Mouse (Mus musculus) kidney, adult 2 months (tissue): ENCODE measurements at regions not wholly inside any gene's neighbourhood (a gene's known extent, or its start where the extent isn't known, plus 50 kb on each side); places are given as distances from the start of the nearest gene placed in this dataset.
A peak's percentile ranks its signal among the peaks of the same experiment; 100 is the strongest.

Experiments used
- DNase-seq: peaks from one replicate; pipeline ENCODE4 v3.0.0; 2021
- H3K27ac ChIP-seq: fragments of 200-500 bp; 2 replicates; pipeline ENCODE4 v1.5.1; 2012; ENCODE audit warnings: low read depth, low read length, control low read depth, inconsistent platforms; ENCODE audit not compliant: insufficient read depth
- H3K27me3 ChIP-seq: fragments of 200-500 bp; replicated peaks from 2 replicates; pipeline ENCODE4 v1.6.1; 2012; ENCODE audit warnings: mild to moderate bottlenecking, moderate library complexity, low read length, inconsistent platforms; ENCODE audit not compliant: control insufficient read depth, insufficient read depth
- H3K36me3 ChIP-seq: fragments of 200-500 bp; 2 replicates; pipeline ENCODE4 v1.6.1; 2012; ENCODE audit warnings: mild to moderate bottlenecking, moderate library complexity, low read length, inconsistent platforms; ENCODE audit not compliant: control insufficient read depth, insufficient read depth
- H3K4me1 ChIP-seq: fragments of 200-500 bp; 2 replicates; pipeline ENCODE4 v1.6.1; 2011; ENCODE audit warnings: low read length; ENCODE audit not compliant: control insufficient read depth, insufficient read depth
- H3K4me3 ChIP-seq: fragments of 200-500 bp; 2 replicates; pipeline ENCODE4 v1.5.1; 2011; ENCODE audit warnings: mild to moderate bottlenecking, low read depth, low read length, control low read depth; ENCODE audit not compliant: insufficient read depth
- CTCF ChIP-seq: fragments of 200-500 bp; conservative IDR thresholded peaks from 2 replicates; pipeline ENCODE4 v1.5.1; 2011; ENCODE audit warnings: low read depth, mild to moderate bottlenecking, control low read depth, low read length, moderate library complexity, mixed read lengths; ENCODE audit not compliant: insufficient read depth, insufficient read length
- POLR2A ChIP-seq: fragments of 200-500 bp; IDR thresholded peaks from one replicate; pipeline ENCODE4 v1.6.1; 2011; ENCODE audit warnings: low read depth, low read length, control low read depth
- WGBS: fragments of 180-500 bp; shearing (Covaris S2); methylation state at CpG from one replicate; pipeline ENCODE4 v1.1.7; 2018; 5-methylcytosine and 5-hydroxymethylcytosine counted together

DNA sequence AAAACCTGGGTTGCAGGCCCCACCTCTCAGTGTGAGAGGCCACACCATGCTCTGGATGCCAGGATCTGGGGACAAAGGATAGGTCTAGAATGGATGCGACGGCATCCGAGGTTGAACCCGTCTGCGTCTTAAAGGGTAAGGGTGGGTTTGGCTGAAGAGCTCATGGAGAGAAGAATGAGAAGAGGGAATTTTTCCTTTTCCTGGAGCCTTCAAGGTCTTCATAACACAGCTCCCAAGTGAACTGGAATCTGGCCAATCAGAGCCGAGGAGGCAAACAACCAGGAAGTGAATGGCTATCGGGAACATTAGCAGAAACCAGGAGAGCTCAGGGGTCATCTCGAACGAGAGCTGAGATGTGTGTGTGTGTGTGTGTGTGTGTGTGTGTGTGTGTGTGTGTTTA, 320.1 kb downstream of the Med13l start:
- WGBS: 64% methylated on average over 9 of the region's 9 CpGs
- no peaks in the 10 kb centered on the region for H3K4me1 ChIP-seq
- 0 out of 2 replicates have a peak, but pooled peaks cover 1% of the 10 kb centered on the region for H3K27me3 ChIP-seq
- no peak overlapping the region for H3K4me3 ChIP-seq
- no peak overlapping the region for H3K27ac ChIP-seq
- H3K36me3 ChIP-seq: no peaks in the 10 kb centered on the region
- DNase-seq: peak; percentile 36
- TF ChIP-seq POLR2A: no peak
- no peak for TF ChIP-seq CTCF

DNA sequence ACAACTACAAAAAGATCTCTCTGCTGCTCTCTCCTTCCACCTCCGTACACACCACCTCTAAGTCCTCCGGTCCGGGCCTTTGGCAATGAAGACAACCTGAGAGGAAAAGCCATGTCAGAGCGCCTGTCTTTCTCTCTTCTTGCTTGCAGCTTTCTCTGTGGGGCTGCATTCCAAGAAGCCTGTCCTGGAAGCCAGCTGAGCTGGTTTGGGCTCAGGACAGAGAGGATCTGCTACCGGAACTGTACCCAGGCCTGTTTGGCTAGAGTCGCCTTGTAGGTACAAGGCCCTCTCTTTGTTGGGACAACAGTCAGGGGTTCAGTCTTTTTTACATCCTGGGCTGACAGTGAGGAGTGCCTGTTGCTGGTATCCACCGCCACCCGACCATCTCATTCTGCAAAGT, 321.4 kb downstream of the Med13l start:
- 95% methylated on average over 8 of the region's 8 CpGs for WGBS
- H3K4me3 ChIP-seq: no peak overlapping the region
- no peaks in the 10 kb centered on the region for H3K27me3 ChIP-seq
- TF ChIP-seq POLR2A (no peak), CTCF (no peak)
- H3K36me3 ChIP-seq: no peaks in the 10 kb centered on the region
- no peaks in the 10 kb centered on the region for H3K4me1 ChIP-seq
- DNase-seq: no peak
- H3K27ac ChIP-seq: no peak overlapping the region

DNA sequence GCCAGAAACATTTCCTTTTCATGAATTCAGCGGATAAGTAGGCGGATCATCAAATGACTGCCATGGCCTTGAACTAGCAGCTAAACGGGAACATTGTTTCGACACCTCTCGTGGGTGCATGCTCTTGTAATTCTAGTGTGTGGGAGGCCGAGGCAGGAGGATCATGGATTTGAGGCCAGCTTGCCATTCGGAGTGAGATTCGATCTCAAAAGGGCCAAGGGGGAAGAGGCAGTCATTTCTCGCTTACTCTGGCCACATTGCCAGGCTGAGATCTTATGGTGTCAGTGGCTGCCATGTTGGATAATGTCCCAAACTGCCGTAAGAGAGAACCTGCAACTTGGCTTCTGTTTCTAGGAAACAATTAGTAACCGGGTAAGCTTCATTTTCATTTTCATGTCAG, 327.7 kb downstream of the Med13l start:
- 82% methylated on average over 11 of the region's 11 CpGs for WGBS
- no peak overlapping the region for H3K4me3 ChIP-seq
- H3K4me1 ChIP-seq: no peaks in the 10 kb centered on the region
- H3K27ac ChIP-seq: no peak overlapping the region
- TF ChIP-seq CTCF (no peak), POLR2A (no peak)
- H3K36me3 ChIP-seq: no peaks in the 10 kb centered on the region
- no peak for DNase-seq
- no peaks in the 10 kb centered on the region for H3K27me3 ChIP-seq

DNA sequence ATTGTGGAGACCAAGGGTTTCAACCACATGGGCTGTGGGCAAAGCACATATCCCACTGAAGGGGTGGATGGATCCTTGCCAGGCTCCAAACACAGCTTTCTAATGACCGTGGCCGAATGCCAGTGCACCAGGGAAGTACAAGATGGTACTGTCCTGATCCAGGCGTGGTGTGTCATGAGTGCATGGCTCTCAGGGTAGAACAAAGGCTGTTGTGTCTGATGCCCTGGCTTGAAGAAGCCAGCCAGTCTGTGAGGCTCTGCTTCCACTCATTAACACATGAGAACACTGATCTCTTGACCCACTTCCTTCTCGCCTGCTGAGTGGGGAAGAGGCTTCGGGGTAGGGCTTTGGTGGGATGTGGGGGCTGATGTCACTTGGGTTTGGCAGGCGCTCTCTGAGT, 330.7 kb downstream of the Med13l start:
- 60% methylated on average over 6 of the region's 6 CpGs for WGBS
- no peaks in the 10 kb centered on the region for H3K4me1 ChIP-seq
- no peak overlapping the region for H3K27ac ChIP-seq
- no peaks in the 10 kb centered on the region for H3K36me3 ChIP-seq
- H3K27me3 ChIP-seq: no peaks in the 10 kb centered on the region
- no peak overlapping the region for H3K4me3 ChIP-seq
- TF ChIP-seq CTCF (no peak), POLR2A (no peak)
- DNase-seq: no peak

- TF ChIP-seq POLR2A (no peak), CTCF (no peak)
- Histone ChIP-seq H3K4me1 (no peaks in the 10 kb centered on the region), H3K27me3 (no peaks in the 10 kb centered on the region), H3K27ac (no peak overlapping the region), H3K4me3 (no peak overlapping the region), H3K36me3 (no peaks in the 10 kb centered on the region)
- DNase-seq: no peak
- WGBS: 67% methylated on average over 7 of the region's 7 CpGs
Observed at GRCm38 (mm10) chr5:118908224-118908623, 347.7 kb downstream of the Med13l start.

DNA sequence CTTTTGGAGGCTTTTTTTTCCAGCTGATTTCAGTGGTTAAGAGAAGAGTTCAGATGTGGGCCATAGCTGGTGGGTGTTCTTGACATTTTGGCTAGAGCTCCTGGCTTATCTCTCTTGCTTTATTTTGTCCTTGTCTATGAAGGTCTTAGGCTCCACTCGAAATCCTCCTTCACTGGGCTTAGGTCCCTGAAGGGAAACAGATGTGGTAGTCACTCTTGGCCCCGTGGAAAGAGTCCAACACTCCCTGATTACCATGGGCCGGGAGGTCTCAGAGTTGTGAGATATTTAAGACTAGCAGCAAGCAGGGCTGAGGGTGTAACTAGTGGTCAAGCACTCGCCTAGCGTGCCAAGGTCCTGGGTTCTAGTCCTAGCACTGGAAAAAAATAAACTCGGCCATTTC, 349.3 kb downstream of the Med13l start:
- Histone ChIP-seq H3K4me1 (no peaks in the 10 kb centered on the region), H3K27me3 (no peaks in the 10 kb centered on the region), H3K36me3 (no peaks in the 10 kb centered on the region), H3K4me3 (no peak overlapping the region), H3K27ac (no peak overlapping the region)
- no peak for DNase-seq
- 85% methylated on average over 6 of the region's 6 CpGs for WGBS
- TF ChIP-seq CTCF (no peak), POLR2A (no peak)

GRCm38 (mm10) chr5:118914191-118914750, 353.8 kb downstream of the Med13l start:
- Histone ChIP-seq H3K4me1 (no peaks in the 10 kb centered on the region), H3K27ac (no peak overlapping the region), H3K36me3 (no peaks in the 10 kb centered on the region), H3K27me3 (no peaks in the 10 kb centered on the region), H3K4me3 (no peak overlapping the region)
- DNase-seq: no peak
- TF ChIP-seq CTCF (no peak), POLR2A (no peak)
- 52% methylated on average over 6 of the region's 6 CpGs for WGBS
